Mouse (Mus musculus): ENCODE data around the gene Hebp2. TPM values are rescaled to one million over a fixed set of nuclear protein-coding genes. Genes with fewer than 3 reads are reported as not detected.

Hebp2 gene
- polyA plus RNA-seq, 2 experiments, result 11.7 to 38.4 TPM

- 92% methylated on average over 2 of the region's 2 CpGs for WGBS
- TF ChIP-seq POLR2A (IDR thresholded peaks at IDR 0.05; ENCODE audit: borderline replicate concordance, extremely low read depth, insufficient read depth, insufficient read length), result no peak
- Histone ChIP-seq H3K4me1 (ENCODE audit: control insufficient read depth, insufficient read depth, low read length) (no peaks in the 10 kb centered on the region), H3K27me3 (ENCODE audit: control insufficient read depth, insufficient read depth, low read length) (no peaks in the 10 kb centered on the region), H3K36me3 (ENCODE audit: control insufficient read depth, insufficient read depth, low read length) (peaks cover 11% of the 10 kb centered on the region), H3K4me2 (replicated peaks; ENCODE audit: low read depth, low read length, severe bottlenecking) (no peak overlapping the region), H3K9me3 (ENCODE audit: control insufficient read depth, low read length) (no peaks in the 10 kb centered on the region), H3K9ac (ENCODE audit: low read depth, low read length, severe bottlenecking) (no peak overlapping the region), H3K27ac (replicated peaks; ENCODE audit: low read depth, low read length) (no peak overlapping the region), H3K4me3 (replicated peaks; ENCODE audit: low read length) (no peak overlapping the region)
- ATAC-seq (ENCODE audit: low FRiP score, low read depth), result no peak
- no peak for DNase-seq (ENCODE audit: low spot score)
Observed at GRCm38 (mm10) chr10:18536889-18537288, 9.0 kb downstream of the Hebp2 start.

GRCm38 (mm10) chr10:18532293-18532692 is 13.6 kb downstream of the Hebp2 start:
- H3K4me3 ChIP-seq (replicated peaks; ENCODE audit: low read length), result no peak overlapping the region
- no peaks in the 10 kb centered on the region for H3K27me3 ChIP-seq (ENCODE audit: control insufficient read depth, insufficient read depth, low read length)
- H3K4me2 ChIP-seq (replicated peaks; ENCODE audit: low read depth, low read length, severe bottlenecking), result no peak overlapping the region
- peaks cover 11% of the 10 kb centered on the region; the same call in 1 of the 2 replicates for H3K4me1 ChIP-seq (ENCODE audit: control insufficient read depth, insufficient read depth, low read length)
- DNase-seq (ENCODE audit: low spot score) (no peak), ATAC-seq (ENCODE audit: low FRiP score, low read depth) (no peak; the same call in 1 of the 2 replicates)
- 37% methylated on average over 7 of the region's 8 CpGs for WGBS
- no peak overlapping the region for H3K27ac ChIP-seq (replicated peaks; ENCODE audit: low read depth, low read length)
- H3K9me3 ChIP-seq (ENCODE audit: control insufficient read depth, low read length), result no peaks in the 10 kb centered on the region
- peaks cover 23% of the 10 kb centered on the region for H3K36me3 ChIP-seq (ENCODE audit: control insufficient read depth, insufficient read depth, low read length)
- no peak for TF ChIP-seq POLR2A (IDR thresholded peaks at IDR 0.05; ENCODE audit: borderline replicate concordance, extremely low read depth, insufficient read depth, insufficient read length)
- H3K9ac ChIP-seq (ENCODE audit: low read depth, low read length, severe bottlenecking), result no peak overlapping the region

- ATAC-seq (ENCODE audit: low FRiP score, low read depth) (no peak), DNase-seq (ENCODE audit: low spot score) (no peak)
- H3K9me3 ChIP-seq (ENCODE audit: control insufficient read depth, low read length), result no peaks in the 10 kb centered on the region
- no peak overlapping the region for H3K4me3 ChIP-seq (replicated peaks; ENCODE audit: low read length)
- H3K4me2 ChIP-seq (replicated peaks; ENCODE audit: low read depth, low read length, severe bottlenecking), result no peak overlapping the region
- H3K9ac ChIP-seq (ENCODE audit: low read depth, low read length, severe bottlenecking), result no peak overlapping the region
- H3K36me3 ChIP-seq (ENCODE audit: control insufficient read depth, insufficient read depth, low read length), result peaks cover 27% of the 10 kb centered on the region
- H3K27me3 ChIP-seq (ENCODE audit: control insufficient read depth, insufficient read depth, low read length), result no peaks in the 10 kb centered on the region
- WGBS, result 88% methylated on average over 4 of the region's 4 CpGs
- no peak overlapping the region for H3K27ac ChIP-seq (replicated peaks; ENCODE audit: low read depth, low read length)
- peaks cover 25% of the 10 kb centered on the region for H3K4me1 ChIP-seq (ENCODE audit: control insufficient read depth, insufficient read depth, low read length)
- no peak for TF ChIP-seq POLR2A (IDR thresholded peaks at IDR 0.05; ENCODE audit: borderline replicate concordance, extremely low read depth, insufficient read depth, insufficient read length)
Observed at GRCm38 (mm10) chr10:18530161-18530560, 15.7 kb downstream of the Hebp2 start.

- peaks cover 25% of the 10 kb centered on the region for H3K4me1 ChIP-seq (ENCODE audit: control insufficient read depth, insufficient read depth, low read length)
- peaks cover 34% of the 10 kb centered on the region for H3K36me3 ChIP-seq (ENCODE audit: control insufficient read depth, insufficient read depth, low read length)
- H3K27ac ChIP-seq (replicated peaks; ENCODE audit: low read depth, low read length), result no peak overlapping the region
- no peak for TF ChIP-seq POLR2A (IDR thresholded peaks at IDR 0.05; ENCODE audit: borderline replicate concordance, extremely low read depth, insufficient read depth, insufficient read length)
- DNase-seq (ENCODE audit: low spot score) (no peak), ATAC-seq (ENCODE audit: low FRiP score, low read depth) (no peak)
- H3K27me3 ChIP-seq (ENCODE audit: control insufficient read depth, insufficient read depth, low read length), result no peaks in the 10 kb centered on the region
- H3K9ac ChIP-seq (ENCODE audit: low read depth, low read length, severe bottlenecking), result no peak overlapping the region
- no peaks in the 10 kb centered on the region for H3K9me3 ChIP-seq (ENCODE audit: control insufficient read depth, low read length)
- H3K4me3 ChIP-seq (replicated peaks; ENCODE audit: low read length), result no peak overlapping the region
- no peak overlapping the region for H3K4me2 ChIP-seq (replicated peaks; ENCODE audit: low read depth, low read length, severe bottlenecking)
- 83% methylated on average over 4 of the region's 4 CpGs for WGBS
Observed at GRCm38 (mm10) chr10:18529177-18529576, 16.7 kb downstream of the Hebp2 start.

- H3K9me3 ChIP-seq (ENCODE audit: control insufficient read depth, low read length), result no peaks in the 10 kb centered on the region
- H3K36me3 ChIP-seq (ENCODE audit: control insufficient read depth, insufficient read depth, low read length), result peaks cover 36% of the 10 kb centered on the region
- H3K27ac ChIP-seq (replicated peaks; ENCODE audit: low read depth, low read length), result no peak overlapping the region; the same call in 1 of the 2 replicates
- no peak overlapping the region for H3K4me2 ChIP-seq (replicated peaks; ENCODE audit: low read depth, low read length, severe bottlenecking)
- no peaks in the 10 kb centered on the region for H3K27me3 ChIP-seq (ENCODE audit: control insufficient read depth, insufficient read depth, low read length)
- TF ChIP-seq POLR2A (IDR thresholded peaks at IDR 0.05; ENCODE audit: borderline replicate concordance, extremely low read depth, insufficient read depth, insufficient read length), result no peak
- H3K4me1 ChIP-seq (ENCODE audit: control insufficient read depth, insufficient read depth, low read length), result peaks cover 25% of the 10 kb centered on the region
- no peak overlapping the region for H3K4me3 ChIP-seq (replicated peaks; ENCODE audit: low read length)
- ATAC-seq (ENCODE audit: low FRiP score, low read depth) (no peak), DNase-seq (ENCODE audit: low spot score) (peak; percentile 67)
- H3K9ac ChIP-seq (ENCODE audit: low read depth, low read length, severe bottlenecking), result no peak overlapping the region
- 44% methylated on average over 5 of the region's 5 CpGs for WGBS
Observed at GRCm38 (mm10) chr10:18528475-18528874, 17.4 kb downstream of the Hebp2 start.

GRCm38 (mm10) chr10:18527766-18528165 is 18.1 kb downstream of the Hebp2 start:
- 58% methylated on average over 7 of the region's 7 CpGs for WGBS
- DNase-seq (ENCODE audit: low spot score), result no peak
- H3K27ac ChIP-seq (replicated peaks; ENCODE audit: low read depth, low read length), result no peak overlapping the region
- no peaks in the 10 kb centered on the region for H3K9me3 ChIP-seq (ENCODE audit: control insufficient read depth, low read length)
- H3K36me3 ChIP-seq (ENCODE audit: control insufficient read depth, insufficient read depth, low read length), result peaks cover 36% of the 10 kb centered on the region
- no peak for ATAC-seq (ENCODE audit: low FRiP score, low read depth)
- peaks cover 25% of the 10 kb centered on the region for H3K4me1 ChIP-seq (ENCODE audit: control insufficient read depth, insufficient read depth, low read length)
- H3K27me3 ChIP-seq (ENCODE audit: control insufficient read depth, insufficient read depth, low read length), result no peaks in the 10 kb centered on the region
- H3K9ac ChIP-seq (ENCODE audit: low read depth, low read length, severe bottlenecking), result no peak overlapping the region
- no peak overlapping the region for H3K4me2 ChIP-seq (replicated peaks; ENCODE audit: low read depth, low read length, severe bottlenecking)
- no peak for TF ChIP-seq POLR2A (IDR thresholded peaks at IDR 0.05; ENCODE audit: borderline replicate concordance, extremely low read depth, insufficient read depth, insufficient read length)
- H3K4me3 ChIP-seq (replicated peaks; ENCODE audit: low read length), result no peak overlapping the region

Data from limb, embryonic 14.5 days (tissue).